Mouse (Mus musculus) kidney, embryonic 15.5 days (tissue): ENCODE results near the gene Fgfr2. TPM values are rescaled to one million over a fixed set of nuclear protein-coding genes. Genes with fewer than 3 reads are reported as not detected.

Source experiments
- ATAC-seq: fragments of 200-750 bp; cut with Nextera tagmentation; replicated peaks from 2 replicates; pipeline ENCODE4 v1.8.0; 2017; ENCODE audit warnings: moderate TSS enrichment; ENCODE audit not compliant: low FRiP score
- H3K27ac ChIP-seq: fragments of 300-500 bp; sonication (generic); 2 replicates; pipeline ENCODE4 v1.5.1; 2015; ENCODE audit warnings: mild to moderate bottlenecking, inconsistent platforms
- H3K27me3 ChIP-seq: fragments of 300-500 bp; sonication (generic); 2 replicates; pipeline ENCODE4 v1.6.1; 2015; ENCODE audit warnings: inconsistent platforms
- H3K36me3 ChIP-seq: fragments of 300-500 bp; sonication (generic); 2 replicates; pipeline ENCODE4 v1.6.1; 2015; ENCODE audit warnings: inconsistent platforms
- H3K4me1 ChIP-seq: fragments of 300-500 bp; sonication (generic); 2 replicates; pipeline ENCODE4 v1.6.1; 2015; ENCODE audit warnings: inconsistent platforms
- H3K4me2 ChIP-seq: fragments of 300-500 bp; sonication (generic); 2 replicates; pipeline ENCODE4 v1.6.1; 2015; ENCODE audit warnings: moderate library complexity, mild to moderate bottlenecking, inconsistent platforms
- H3K4me3 ChIP-seq: fragments of 300-500 bp; sonication (generic); replicated peaks from 2 replicates; pipeline ENCODE4 v1.5.1; 2015; ENCODE audit warnings: mild to moderate bottlenecking, inconsistent platforms
- H3K9ac ChIP-seq: fragments of 300-500 bp; sonication (generic); 2 replicates; pipeline ENCODE4 v1.6.1; 2015; ENCODE audit warnings: mild to moderate bottlenecking, inconsistent platforms
- H3K9me3 ChIP-seq: fragments of 300-500 bp; sonication (generic); replicated peaks from 2 replicates; pipeline ENCODE4 v1.6.1; 2016; ENCODE audit warnings: inconsistent platforms
- WGBS: fragments of 180-500 bp; shearing (Covaris S2); methylation state at CpG from one replicate; pipeline ENCODE4 v1.1.7; 2015; ENCODE audit warnings: mixed read lengths; 5-methylcytosine and 5-hydroxymethylcytosine counted together
- polyA plus RNA-seq: library from polyadenylated mRNA; unstranded; fragments of >200 nt; fragmentation: Nextera tagmentation; extraction: Ambion mirVana; gene quantifications from 2 replicates; pipeline ENCODE4 v1.2.1, GENCODE M21; 2015

Fgfr2 gene
- polyA plus RNA-seq, 1 experiment from 2014 or later, result 104 TPM

- Histone ChIP-seq H3K9ac (no peak overlapping the region), H3K4me3 (no peak overlapping the region), H3K27me3 (no peaks in the 10 kb centered on the region), H3K36me3 (no peaks in the 10 kb centered on the region), H3K4me2 (peak overlapping the region; percentile 43), H3K27ac (0 out of 2 replicates have a peak overlapping the region, but pooled peaks have one; percentile 45), H3K9me3 (no peaks in the 10 kb centered on the region), H3K4me1 (peaks cover 32% of the 10 kb centered on the region)
- WGBS, result 26% methylated on average over 9 of the region's 9 CpGs
- no peak for ATAC-seq
Measured at GRCm38 (mm10) chr7:130289428-130289790, 2833.7 kb downstream of the Fgfr2 start.

- no peak overlapping the region for H3K4me3 ChIP-seq
- H3K9ac ChIP-seq, result no peak overlapping the region
- peak overlapping the region; percentile 45; the same call in 1 of the 2 replicates for H3K27ac ChIP-seq
- no peaks in the 10 kb centered on the region for H3K27me3 ChIP-seq
- H3K36me3 ChIP-seq, result no peaks in the 10 kb centered on the region
- no peak for ATAC-seq
- peak overlapping the region; percentile 43 for H3K4me2 ChIP-seq
- H3K9me3 ChIP-seq, result no peaks in the 10 kb centered on the region
- H3K4me1 ChIP-seq, result peaks cover 32% of the 10 kb centered on the region
- 51% methylated on average over 11 of the region's 11 CpGs for WGBS
Measured at GRCm38 (mm10) chr7:130288719-130289427, 2834.3 kb downstream of the Fgfr2 start.

- 62% methylated on average over 7 of the region's 7 CpGs for WGBS
- 0 out of 2 replicates have a peak, but pooled peaks have one; percentile 17 for ATAC-seq
- H3K9me3 ChIP-seq, result no peaks in the 10 kb centered on the region
- H3K27me3 ChIP-seq, result no peaks in the 10 kb centered on the region
- no peak overlapping the region for H3K9ac ChIP-seq
- H3K4me1 ChIP-seq, result peaks cover 32% of the 10 kb centered on the region
- H3K36me3 ChIP-seq, result no peaks in the 10 kb centered on the region
- 0 out of 2 replicates have a peak overlapping the region, but pooled peaks have one; percentile 22 for H3K27ac ChIP-seq
- H3K4me2 ChIP-seq, result no peak overlapping the region
- no peak overlapping the region for H3K4me3 ChIP-seq
Measured at GRCm38 (mm10) chr7:130288248-130288647, 2834.9 kb downstream of the Fgfr2 start.

GRCm38 (mm10) chr7:130278738-130279705 lies 2844.1 kb downstream of the Fgfr2 start:
- Histone ChIP-seq H3K27me3 (no peaks in the 10 kb centered on the region), H3K9me3 (no peaks in the 10 kb centered on the region), H3K27ac (peak overlapping the region; percentile 91), H3K4me1 (peaks cover 31% of the 10 kb centered on the region), H3K4me2 (0 out of 2 replicates have a peak overlapping the region, but pooled peaks have one; percentile 10), H3K9ac (no peak overlapping the region), H3K36me3 (no peaks in the 10 kb centered on the region), H3K4me3 (no peak overlapping the region)
- WGBS, result 9% methylated on average over 19 of the region's 19 CpGs
- ATAC-seq, result peak; percentile 78

- Histone ChIP-seq H3K27me3 (no peaks in the 10 kb centered on the region), H3K9ac (no peak overlapping the region), H3K4me1 (peaks cover 36% of the 10 kb centered on the region), H3K36me3 (no peaks in the 10 kb centered on the region), H3K9me3 (no peaks in the 10 kb centered on the region), H3K4me2 (0 out of 2 replicates have a peak overlapping the region, but pooled peaks have one; percentile 10), H3K4me3 (no peak overlapping the region), H3K27ac (peak overlapping the region; percentile 91)
- peak; percentile 83 for ATAC-seq
- 18% methylated on average over 11 of the region's 11 CpGs for WGBS
Measured at GRCm38 (mm10) chr7:130278000-130278737, 2845.0 kb downstream of the Fgfr2 start.

GRCm38 (mm10) chr7:130273265-130273664 lies 2849.9 kb downstream of the Fgfr2 start:
- no peak overlapping the region for H3K4me3 ChIP-seq
- no peaks in the 10 kb centered on the region for H3K27me3 ChIP-seq
- no peak overlapping the region for H3K9ac ChIP-seq
- no peak overlapping the region; the same call in 1 of the 2 replicates for H3K4me2 ChIP-seq
- no peaks in the 10 kb centered on the region for H3K36me3 ChIP-seq
- peak; percentile 30; the same call in 1 of the 2 replicates for ATAC-seq
- H3K27ac ChIP-seq, result 0 out of 2 replicates have a peak overlapping the region, but pooled peaks have one; percentile 25
- peaks cover 35% of the 10 kb centered on the region for H3K4me1 ChIP-seq
- H3K9me3 ChIP-seq, result no peaks in the 10 kb centered on the region
- 12% methylated on average over 16 of the region's 16 CpGs for WGBS

- no peak overlapping the region for H3K4me2 ChIP-seq
- H3K36me3 ChIP-seq, result no peaks in the 10 kb centered on the region
- no peaks in the 10 kb centered on the region for H3K27me3 ChIP-seq
- WGBS, result 88% methylated on average over 5 of the region's 5 CpGs
- H3K9me3 ChIP-seq, result no peaks in the 10 kb centered on the region
- H3K4me1 ChIP-seq, result peaks cover 40% of the 10 kb centered on the region
- no peak for ATAC-seq
- H3K4me3 ChIP-seq, result no peak overlapping the region
- no peak overlapping the region for H3K27ac ChIP-seq
- H3K9ac ChIP-seq, result no peak overlapping the region
Measured at GRCm38 (mm10) chr7:130270807-130271206, 2852.3 kb downstream of the Fgfr2 start.

- Histone ChIP-seq H3K36me3 (no peaks in the 10 kb centered on the region), H3K4me1 (peaks cover 41% of the 10 kb centered on the region), H3K9me3 (no peaks in the 10 kb centered on the region), H3K4me2 (no peak overlapping the region), H3K9ac (no peak overlapping the region), H3K27ac (no peak overlapping the region), H3K27me3 (no peaks in the 10 kb centered on the region), H3K4me3 (no peak overlapping the region)
- ATAC-seq, result no peak
- WGBS, result 54% methylated on average over 16 of the region's 16 CpGs
Measured at GRCm38 (mm10) chr7:130269124-130269867, 2853.9 kb downstream of the Fgfr2 start.

GRCm38 (mm10) chr7:130267099-130267498 lies 2856.1 kb downstream of the Fgfr2 start:
- H3K9me3 ChIP-seq, result no peaks in the 10 kb centered on the region
- H3K4me1 ChIP-seq, result peaks cover 46% of the 10 kb centered on the region
- H3K27ac ChIP-seq, result peak overlapping the region; percentile 94; the same call in 1 of the 2 replicates
- H3K27me3 ChIP-seq, result no peaks in the 10 kb centered on the region
- no peak for ATAC-seq
- H3K4me3 ChIP-seq, result no peak overlapping the region
- H3K36me3 ChIP-seq, result no peaks in the 10 kb centered on the region
- H3K4me2 ChIP-seq, result peak overlapping the region; percentile 86; the same call in 1 of the 2 replicates
- whole genome bisulfite sequencing, result 50% methylated on average over 5 of the region's 5 CpGs
- H3K9ac ChIP-seq, result no peak overlapping the region

GRCm38 (mm10) chr7:130266166-130266490 lies 2857.0 kb downstream of the Fgfr2 start:
- Histone ChIP-seq H3K4me1 (peaks cover 56% of the 10 kb centered on the region), H3K36me3 (peaks cover 9% of the 10 kb centered on the region), H3K4me2 (peak overlapping the region; percentile 86), H3K9ac (peak overlapping the region; percentile 82), H3K4me3 (peak overlapping the region; percentile 81), H3K9me3 (no peaks in the 10 kb centered on the region), H3K27ac (peak overlapping the region; percentile 94), H3K27me3 (no peaks in the 10 kb centered on the region)
- peak; percentile 92 for ATAC-seq
- under 1% methylated on average over 52 of the region's 52 CpGs for WGBS
